ENCODE assay signal across 13 mouse cellular contexts in genomic region chr7:27685220-27685619, GRCm38 (mm10). TPM values are rescaled to one million over a fixed set of nuclear protein-coding genes. Genes with fewer than 3 reads are reported as not detected.
DNase-seq lines count a peak whose midpoint lies in the region; ATAC-seq lines count a peak whose summit lies in the region.
"Had no signal": no experiment of that assay in that cellular context is flagged by ENCODE, and none has a peak within 500 bp of the region (broad histone marks: within the 10 kb centered on the region; RNA-seq: fewer than 3 reads in every experiment).

No protein-coding gene starts in this region.

- DNase-seq in cerebellum, adult 9-10 months, result peak; percentile 39
- DNase-seq in cerebellum, adult 11 months, result no peak
- no peak for DNase-seq in midbrain, embryonic 10.5 days (ENCODE audit: low spot score)
- DNase-seq in midbrain, embryonic 11.5 days (ENCODE audit: low spot score, missing footprints), result no peak
- DNase-seq in left cerebral cortex, postnatal 4 days, result no peak
- DNase-seq in layer of hippocampus, adult 11-12 months (ENCODE audit: low spot score), result no peak
- DNase-seq: adrenal gland, postnatal 25 days; gastrocnemius, postnatal 10 days; kidney, postnatal 10 days had no signal

- peaks cover 20% of the 10 kb centered on the region for H3K4me1 ChIP-seq in midbrain, embryonic 10.5 days
- H3K4me1 ChIP-seq in midbrain, embryonic 11.5 days (ENCODE audit: control insufficient read depth, insufficient read depth, low read length), result peaks cover 7% of the 10 kb centered on the region; the same call in 1 of the 2 replicates
- H3K4me1 ChIP-seq in hindbrain, embryonic 16.5 days (ENCODE audit: control insufficient read depth, insufficient read depth, low read depth, low read length), result peaks cover 11% of the 10 kb centered on the region
- H3K4me1 ChIP-seq in neural tube, embryonic 14.5 days (ENCODE audit: control insufficient read depth, insufficient read depth, low read length), result peaks cover 12% of the 10 kb centered on the region; the same call in 1 of the 2 replicates

- no peaks in the 10 kb centered on the region for H3K36me3 ChIP-seq in midbrain, embryonic 10.5 days
- H3K36me3 ChIP-seq in midbrain, embryonic 11.5 days (ENCODE audit: control insufficient read depth, insufficient read depth, low read length), result no peaks in the 10 kb centered on the region
- no peaks in the 10 kb centered on the region for H3K36me3 ChIP-seq in hindbrain, embryonic 16.5 days (ENCODE audit: control insufficient read depth, insufficient read depth, low read length)
- no peaks in the 10 kb centered on the region for H3K36me3 ChIP-seq in neural tube, embryonic 14.5 days (ENCODE audit: control insufficient read depth, insufficient read depth, low read length)

- ATAC-seq in midbrain, embryonic 11.5 days (ENCODE audit: low FRiP score), result no peak
- no peak for ATAC-seq in hindbrain, embryonic 16.5 days
- ATAC-seq in neural tube, embryonic 14.5 days (ENCODE audit: low read depth), result no peak

- no peaks in the 10 kb centered on the region for H3K27me3 ChIP-seq in midbrain, embryonic 10.5 days (ENCODE audit: low read depth, poor library complexity, severe bottlenecking)
- no peaks in the 10 kb centered on the region for H3K27me3 ChIP-seq in midbrain, embryonic 11.5 days (ENCODE audit: control insufficient read depth, insufficient read depth, low read length)
- no peaks in the 10 kb centered on the region for H3K27me3 ChIP-seq in hindbrain, embryonic 16.5 days (replicated peaks; ENCODE audit: control insufficient read depth, insufficient read depth, low read length)
- H3K27me3 ChIP-seq in neural tube, embryonic 14.5 days (ENCODE audit: control insufficient read depth, insufficient read depth, low read length), result no peaks in the 10 kb centered on the region

- H3K9me3 ChIP-seq in midbrain, embryonic 10.5 days (replicated peaks), result no peaks in the 10 kb centered on the region
- no peaks in the 10 kb centered on the region for H3K9me3 ChIP-seq in midbrain, embryonic 11.5 days (ENCODE audit: control insufficient read depth, low read length)
- no peaks in the 10 kb centered on the region for H3K9me3 ChIP-seq in hindbrain, embryonic 16.5 days (ENCODE audit: control insufficient read depth, low read length)
- H3K9me3 ChIP-seq in neural tube, embryonic 14.5 days (ENCODE audit: control insufficient read depth, low read length), result no peaks in the 10 kb centered on the region

- 37% methylated on average over 5 of the region's 5 CpGs for WGBS in midbrain, embryonic 10.5 days
- WGBS in midbrain, embryonic 11.5 days, result 48% methylated on average over 5 of the region's 5 CpGs
- WGBS in hindbrain, embryonic 16.5 days, result 40% methylated on average over 5 of the region's 5 CpGs
- WGBS in neural tube, embryonic 14.5 days, result 42% methylated on average over 5 of the region's 5 CpGs

- no peak overlapping the region for H3K4me2 ChIP-seq in midbrain, embryonic 11.5 days
- H3K4me2 ChIP-seq in hindbrain, embryonic 16.5 days (ENCODE audit: low read length), result peak overlapping the region; percentile 50
- peak overlapping the region; percentile 34; the same call in 1 of the 2 replicates for H3K4me2 ChIP-seq in neural tube, embryonic 14.5 days (ENCODE audit: low read depth, low read length)
- H3K4me2 ChIP-seq: liver, embryonic 11.5 days had no signal

- no peak overlapping the region for H3K9ac ChIP-seq in midbrain, embryonic 11.5 days (ENCODE audit: low read length)
- no peak overlapping the region; the same call in 1 of the 2 replicates for H3K9ac ChIP-seq in hindbrain, embryonic 16.5 days (ENCODE audit: low read depth, low read length)
- H3K9ac ChIP-seq in neural tube, embryonic 14.5 days (replicated peaks; ENCODE audit: low read depth, low read length), result no peak overlapping the region

- intact Hi-C loops in left cerebral cortex, postnatal 4 days (cut with DNase I), result no loop called here

- peak overlapping the region; percentile 30 for H3K4me3 ChIP-seq in midbrain, embryonic 10.5 days
- no peak overlapping the region for H3K4me3 ChIP-seq in midbrain, embryonic 11.5 days (ENCODE audit: low read depth, low read length)
- 0 out of 2 replicates have a peak overlapping the region, but pooled peaks have one; percentile 7 for H3K4me3 ChIP-seq in hindbrain, embryonic 16.5 days (ENCODE audit: low read length)
- H3K4me3 ChIP-seq in neural tube, embryonic 14.5 days (ENCODE audit: low read depth, low read length), result no peak overlapping the region; the same call in 1 of the 2 replicates

- H3K27ac ChIP-seq in midbrain, embryonic 10.5 days (replicated peaks), result peak overlapping the region; percentile 10; the same call in 1 of the 2 replicates
- no peak overlapping the region for H3K27ac ChIP-seq in midbrain, embryonic 11.5 days (ENCODE audit: low read depth, low read length)
- no peak overlapping the region for H3K27ac ChIP-seq in hindbrain, embryonic 16.5 days (ENCODE audit: low read depth, low read length)
- no peak overlapping the region for H3K27ac ChIP-seq in neural tube, embryonic 14.5 days (ENCODE audit: low read depth, low read length)

RNA-seq across cellular contexts. Expression of gene Zfp607b, which starts 3.9 kb away (rescaled TPM):
- 6.3 and 7.7 TPM in 2 replicates for polyA plus RNA-seq in midbrain, embryonic 10.5 days (2016; fragmentation: Nextera tagmentation; extraction: Ambion mirVana)
- polyA plus RNA-seq in midbrain, embryonic 11.5 days (2014; fragmentation: Nextera tagmentation; extraction: Ambion mirVana), result 8.6 and 9.3 TPM in 2 replicates
- 12.0 and 13.6 TPM in 2 replicates for polyA plus RNA-seq in hindbrain, embryonic 16.5 days (2015; fragmentation: Nextera tagmentation; extraction: Ambion mirVana)
- polyA plus RNA-seq in neural tube, embryonic 14.5 days (2014; fragmentation: Nextera tagmentation; extraction: Ambion mirVana), result 12.2 and 13.1 TPM in 2 replicates
- 10 to 100 TPM; 10.1 to 11.4 TPM for total RNA-seq in left cerebral cortex, postnatal 4 days (2021)

RNA-seq across cellular contexts. Expression of gene Map3k10, which starts 10.8 kb away (rescaled TPM):
- 7.5 and 10.1 TPM in 2 replicates for polyA plus RNA-seq in midbrain, embryonic 10.5 days (2016; fragmentation: Nextera tagmentation; extraction: Ambion mirVana)
- polyA plus RNA-seq in midbrain, embryonic 11.5 days (2014; fragmentation: Nextera tagmentation; extraction: Ambion mirVana), result 5.1 and 8.8 TPM in 2 replicates
- polyA plus RNA-seq in hindbrain, embryonic 16.5 days (2015; fragmentation: Nextera tagmentation; extraction: Ambion mirVana), result 17.5 and 18.7 TPM in 2 replicates
- 17.0 and 22.3 TPM in 2 replicates for polyA plus RNA-seq in neural tube, embryonic 14.5 days (2014; fragmentation: Nextera tagmentation; extraction: Ambion mirVana)
- 100 to 1,000 TPM; 162 to 170 TPM for total RNA-seq in left cerebral cortex, postnatal 4 days (2021)

RNA-seq across cellular contexts. Expression of gene Ttc9b, which starts 31.5 kb away (rescaled TPM):
- polyA plus RNA-seq in midbrain, embryonic 10.5 days (2016; fragmentation: Nextera tagmentation; extraction: Ambion mirVana), result 2.6 and 5.5 TPM in 2 replicates
- 9.3 and 10.2 TPM in 2 replicates for polyA plus RNA-seq in midbrain, embryonic 11.5 days (2014; fragmentation: Nextera tagmentation; extraction: Ambion mirVana)
- polyA plus RNA-seq in hindbrain, embryonic 16.5 days (2015; fragmentation: Nextera tagmentation; extraction: Ambion mirVana), result 86.2 and 99.1 TPM in 2 replicates
- 80.3 and 111 TPM in 2 replicates for polyA plus RNA-seq in neural tube, embryonic 14.5 days (2014; fragmentation: Nextera tagmentation; extraction: Ambion mirVana)
- total RNA-seq in left cerebral cortex, postnatal 4 days (2021), result 10 to 100 TPM; 80.0 to 91.0 TPM
- total RNA-seq: adrenal gland, postnatal 25 days; megakaryocyte progenitor cell, adult 5-6 weeks had no signal
- polyA plus RNA-seq: liver, embryonic 11.5 days had no signal

RNA-seq across cellular contexts. Expression of gene Zfp60, which starts 46.0 kb away (rescaled TPM):
- 62.4 and 80.1 TPM in 2 replicates for polyA plus RNA-seq in midbrain, embryonic 10.5 days (2016; fragmentation: Nextera tagmentation; extraction: Ambion mirVana)
- polyA plus RNA-seq in midbrain, embryonic 11.5 days (2014; fragmentation: Nextera tagmentation; extraction: Ambion mirVana), result 83.0 and 89.2 TPM in 2 replicates
- polyA plus RNA-seq in hindbrain, embryonic 16.5 days (2015; fragmentation: Nextera tagmentation; extraction: Ambion mirVana), result 84.1 and 94.2 TPM in 2 replicates
- 98.5 and 117 TPM in 2 replicates for polyA plus RNA-seq in neural tube, embryonic 14.5 days (2014; fragmentation: Nextera tagmentation; extraction: Ambion mirVana)
- total RNA-seq in left cerebral cortex, postnatal 4 days (2021), result 10 to 100 TPM; 55.0 to 65.2 TPM

Comparison
In these comparisons a context has a peak if more than half of its experiments do, and no peak if none do; other contexts are left out.
1. H3K4me3 ChIP-seq: peak in midbrain, embryonic 10.5 days (single experiment) and hindbrain, embryonic 16.5 days (single experiment); none in midbrain, embryonic 11.5 days (single experiment) and neural tube, embryonic 14.5 days (single experiment).